Mouse (Mus musculus): Measurements from ENCODE around the gene Tmem117. TPM values are rescaled to one million over a fixed set of nuclear protein-coding genes. Genes with fewer than 3 reads are reported as not detected.

Gene Tmem117
- total RNA-seq, 2 experiments from 2014 or later, result 28.0 to 29.7 TPM

- DNase-seq (ENCODE audit: low spot score in 2 of 2), result no peak
Observed at GRCm38 (mm10) chr15:94769227-94769626, 140.2 kb downstream of the Tmem117 start.

- DNase-seq (ENCODE audit: low spot score in 2 of 2), result no peak
Observed at GRCm38 (mm10) chr15:94770832-94771578, 142.0 kb downstream of the Tmem117 start.

DNA sequence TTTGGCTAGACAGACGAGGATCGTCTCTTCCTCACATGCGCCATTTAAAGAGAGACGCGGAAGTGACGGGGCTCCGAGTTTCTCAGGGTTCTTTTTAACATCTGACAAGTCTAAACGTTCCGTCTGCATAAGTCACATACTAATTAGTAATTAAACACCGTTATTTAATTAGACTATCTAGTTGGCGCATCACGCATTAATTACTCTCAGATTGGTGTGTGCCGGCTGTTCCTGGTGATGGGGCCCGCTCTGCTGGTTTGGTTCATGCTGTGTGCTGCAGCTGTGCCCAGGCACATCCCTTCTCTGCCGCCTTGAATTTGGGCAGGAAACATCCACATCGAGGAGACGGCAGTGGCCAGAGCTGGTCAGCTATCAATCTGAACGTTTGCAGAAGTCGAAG lies 142.7 kb downstream of the Tmem117 start:
- no peak for DNase-seq (ENCODE audit: low spot score in 2 of 2)

GRCm38 (mm10) chr15:94776119-94777069 lies 147.4 kb downstream of the Tmem117 start:
- no peak for DNase-seq (ENCODE audit: low spot score in 2 of 2)

DNA sequence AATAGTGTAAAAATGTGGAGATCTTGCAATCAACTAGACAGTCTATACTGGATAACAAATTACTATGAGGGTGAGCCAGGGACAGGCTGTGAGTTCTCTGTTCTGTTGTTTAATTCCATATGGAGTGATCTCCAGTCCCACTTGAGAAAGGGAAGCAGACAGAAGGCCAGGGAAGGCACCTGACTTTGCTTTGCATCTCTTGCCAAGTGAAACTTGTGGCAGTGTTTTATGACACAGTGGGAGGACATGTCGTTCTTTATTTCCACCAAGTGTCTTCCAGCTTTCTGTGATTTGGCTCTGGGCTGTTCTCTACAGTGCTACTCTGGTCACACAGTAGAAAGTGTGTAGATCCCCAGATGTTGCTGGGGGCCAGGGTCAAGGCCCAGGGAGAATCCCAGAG lies 152.5 kb downstream of the Tmem117 start:
- DNase-seq (ENCODE audit: low spot score in 2 of 2), result no peak

DNA sequence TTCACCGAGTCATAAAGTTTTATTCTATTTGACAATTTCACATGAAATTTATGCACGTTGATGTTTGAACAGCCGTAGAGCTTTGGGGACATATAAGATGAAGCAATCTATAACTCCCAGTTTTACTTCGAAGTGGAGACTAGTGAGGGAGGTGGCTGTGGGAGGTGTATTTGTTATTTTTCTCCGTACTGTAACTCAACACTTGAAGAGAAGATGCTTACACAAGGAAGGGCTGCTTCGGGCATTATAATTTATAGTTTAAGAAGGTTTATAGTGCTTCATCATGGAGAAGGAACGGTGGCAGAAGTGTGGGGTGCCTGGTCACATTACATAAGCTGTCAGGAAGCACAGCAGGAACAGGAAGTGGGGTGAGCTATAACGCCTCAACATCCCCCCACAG lies 164.4 kb downstream of the Tmem117 start:
- DNase-seq (ENCODE audit: low spot score in 2 of 2), result no peak

DNA sequence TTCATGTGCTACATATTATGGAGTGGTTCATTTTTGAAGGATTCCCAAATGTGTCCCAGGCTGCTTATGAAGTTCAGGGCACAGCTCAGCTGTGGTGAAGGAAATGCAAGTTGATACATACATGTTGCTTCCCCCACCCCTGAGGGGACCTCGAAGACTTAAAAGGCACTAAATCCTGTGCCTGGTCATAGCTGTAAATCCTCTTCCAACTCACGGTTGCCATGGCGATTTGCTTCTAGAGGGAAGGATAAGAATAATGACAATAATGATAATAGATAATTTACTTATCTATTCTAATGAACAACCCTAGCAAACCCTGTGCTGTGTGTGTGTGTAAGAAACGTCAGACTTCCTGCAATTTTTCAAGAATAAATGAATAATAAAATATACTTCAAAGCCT lies 166.5 kb downstream of the Tmem117 start:
- no peak for DNase-seq (ENCODE audit: low spot score in 2 of 2)

GRCm38 (mm10) chr15:94798236-94798635 lies 169.2 kb downstream of the Tmem117 start:
- no peak for DNase-seq (ENCODE audit: low spot score in 2 of 2)

DNA sequence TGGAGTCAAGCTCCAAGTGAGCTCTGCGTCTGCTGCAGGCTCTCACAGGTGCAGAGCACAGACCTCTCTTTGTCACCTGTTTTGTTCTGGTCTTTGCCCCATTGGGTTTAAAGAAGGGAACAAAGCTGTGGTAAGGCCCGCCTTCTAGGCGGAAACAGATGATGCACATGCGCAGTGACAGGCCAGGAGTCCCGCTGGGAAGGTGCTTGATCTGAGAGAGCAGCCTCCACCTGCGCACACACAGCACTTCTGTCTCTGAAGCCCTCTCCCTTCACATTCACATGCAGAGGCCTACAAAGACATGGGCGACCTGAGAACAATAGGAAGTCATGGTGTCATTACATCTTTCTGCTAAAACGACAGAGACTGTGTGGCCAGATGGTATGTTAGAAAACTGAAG lies 172.4 kb downstream of the Tmem117 start:
- DNase-seq (ENCODE audit: low spot score in 2 of 2), result no peak

- DNase-seq (ENCODE audit: low spot score in 2 of 2), result no peak
Observed at GRCm38 (mm10) chr15:94802820-94803219, 173.8 kb downstream of the Tmem117 start.

- no peak for DNase-seq (ENCODE audit: low spot score in 2 of 2)
Observed at GRCm38 (mm10) chr15:94803624-94804342, 174.8 kb downstream of the Tmem117 start.

- no peak for DNase-seq (ENCODE audit: low spot score in 2 of 2)
Observed at GRCm38 (mm10) chr15:94806005-94806404, 177.0 kb downstream of the Tmem117 start.

GRCm38 (mm10) chr15:94811550-94811949 lies 182.5 kb downstream of the Tmem117 start:
- DNase-seq (ENCODE audit: low spot score in 2 of 2), result no peak

- DNase-seq (ENCODE audit: low spot score in 2 of 2), result no peak
Observed at GRCm38 (mm10) chr15:94814213-94815100, 185.4 kb downstream of the Tmem117 start.

GRCm38 (mm10) chr15:94835634-94836033 lies 206.6 kb downstream of the Tmem117 start:
- no peak for DNase-seq (ENCODE audit: low spot score in 2 of 2)

- DNase-seq (ENCODE audit: low spot score in 2 of 2), result no peak
Observed at GRCm38 (mm10) chr15:94838646-94839045, 209.6 kb downstream of the Tmem117 start.

DNA sequence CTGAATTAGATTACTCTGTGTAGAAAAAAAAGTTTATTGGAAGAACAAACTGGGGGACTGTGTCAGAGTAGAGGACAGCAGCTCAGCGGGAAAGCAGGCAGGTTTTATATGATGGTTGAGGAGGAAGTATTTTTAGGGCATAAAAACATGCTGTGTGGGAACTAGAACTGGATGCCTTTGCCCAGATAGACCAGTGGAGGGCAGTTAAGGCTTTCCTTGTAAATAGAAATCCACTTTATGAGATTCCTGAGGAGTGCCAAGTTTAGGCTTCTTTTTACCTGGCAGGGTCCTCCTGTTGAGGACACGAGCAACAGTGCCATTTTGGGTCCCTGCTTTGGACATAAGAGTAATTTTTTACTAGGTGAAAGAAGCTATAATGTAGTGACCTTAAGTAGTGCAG lies 218.5 kb downstream of the Tmem117 start:
- DNase-seq (ENCODE audit: low spot score in 2 of 2), result no peak

GRCm38 (mm10) chr15:94859641-94860040 lies 230.6 kb downstream of the Tmem117 start:
- no peak for DNase-seq (ENCODE audit: low spot score in 2 of 2)

GRCm38 (mm10) chr15:94861173-94861572 lies 232.1 kb downstream of the Tmem117 start:
- no peak for DNase-seq (ENCODE audit: low spot score in 2 of 2)

GRCm38 (mm10) chr15:94864134-94864533 lies 235.1 kb downstream of the Tmem117 start:
- DNase-seq (ENCODE audit: low spot score in 2 of 2), result no peak

DNA sequence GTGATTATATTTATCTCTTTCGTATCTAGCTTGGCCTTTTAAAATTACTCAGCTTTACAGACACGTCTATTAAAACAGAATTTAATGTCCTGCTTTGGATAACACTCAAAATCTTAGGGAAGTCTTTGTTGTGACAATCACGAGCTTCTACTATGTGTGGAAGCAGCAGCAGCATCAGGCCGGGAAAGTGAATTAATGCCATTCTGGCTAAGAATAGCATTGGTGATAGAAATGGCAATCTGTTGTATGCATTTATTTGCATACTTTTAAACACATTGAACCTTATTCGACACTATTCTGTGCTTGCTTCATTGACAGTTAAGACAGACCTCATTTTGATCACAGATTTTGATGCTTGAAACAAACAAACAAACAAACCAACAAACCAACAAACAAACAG lies 239.3 kb downstream of the Tmem117 start:
- no peak for DNase-seq (ENCODE audit: low spot score in 2 of 2)
